Mouse (Mus musculus): Measurements from ENCODE around the gene Pigz. TPM values are rescaled to one million over a fixed set of nuclear protein-coding genes. Genes with fewer than 3 reads are reported as not detected.
A peak's percentile ranks its signal among the peaks of the same experiment; 100 is the strongest.

Gene Pigz
- polyA plus RNA-seq, 1 experiment from 2014 or later: 0.97 TPM

DNA sequence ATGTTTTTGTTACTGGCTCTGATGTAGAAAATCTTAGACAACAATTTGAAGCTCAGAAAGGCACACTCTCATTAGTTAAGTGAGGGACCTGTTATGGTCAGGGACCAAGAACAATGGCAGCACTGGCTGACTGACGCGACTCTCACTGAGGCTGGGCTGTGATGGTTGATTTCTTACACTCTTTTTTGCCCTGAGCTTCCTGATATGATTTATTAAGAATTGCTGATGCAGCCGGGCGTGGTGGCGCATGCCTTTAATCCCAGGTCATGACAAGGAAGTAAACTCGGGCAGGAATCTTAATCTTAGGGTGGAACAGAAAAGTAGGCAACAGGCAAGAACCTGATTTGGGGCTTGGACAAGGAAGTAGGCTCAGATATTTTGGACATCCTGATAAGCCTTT, 7.6 kb upstream of the Pigz start:
- H3K4me3 ChIP-seq (ENCODE audit: low read length): no peak overlapping the region
- H3K9me3 ChIP-seq (ENCODE audit: control insufficient read depth, low read length): no peaks in the 10 kb centered on the region
- no peaks in the 10 kb centered on the region for H3K36me3 ChIP-seq (ENCODE audit: control insufficient read depth, insufficient read depth, low read length)
- no peak overlapping the region for H3K27ac ChIP-seq (ENCODE audit: low read depth, low read length)
- H3K27me3 ChIP-seq (ENCODE audit: control insufficient read depth, insufficient read depth, low read length): no peaks in the 10 kb centered on the region
- no peak overlapping the region for H3K4me2 ChIP-seq (replicated peaks; ENCODE audit: low read depth, low read length)
- no peak overlapping the region for H3K9ac ChIP-seq (ENCODE audit: low read depth, low read length)
- no peak for ATAC-seq (ENCODE audit: low FRiP score, low TSS enrichment)
- no peaks in the 10 kb centered on the region for H3K4me1 ChIP-seq (ENCODE audit: control insufficient read depth, insufficient read depth, low read length)
- WGBS: 75% methylated on average over 6 of the region's 6 CpGs

- 73% methylated on average over 13 of the region's 13 CpGs for WGBS
- H3K27ac ChIP-seq (ENCODE audit: low read depth, low read length): no peak overlapping the region
These were observed 7.0 kb upstream of the Pigz start for GRCm38 (mm10) chr16:31926547-31927182.

GRCm38 (mm10) chr16:31927412-31927811, 6.2 kb upstream of the Pigz start:
- no peak overlapping the region for H3K4me2 ChIP-seq (replicated peaks; ENCODE audit: low read depth, low read length)
- WGBS: 83% methylated on average over 5 of the region's 5 CpGs

More at GRCm38 (mm10) chr16:31926547-31927182, 7.0 kb upstream of the Pigz start:
- Histone ChIP-seq H3K27me3 (ENCODE audit: control insufficient read depth, insufficient read depth, low read length) (no peaks in the 10 kb centered on the region), H3K4me3 (ENCODE audit: low read length) (no peak overlapping the region), H3K9ac (ENCODE audit: low read depth, low read length) (no peak overlapping the region), H3K9me3 (ENCODE audit: control insufficient read depth, low read length) (no peaks in the 10 kb centered on the region), H3K4me2 (replicated peaks; ENCODE audit: low read depth, low read length) (no peak overlapping the region), H3K36me3 (ENCODE audit: control insufficient read depth, insufficient read depth, low read length) (no peaks in the 10 kb centered on the region), H3K4me1 (ENCODE audit: control insufficient read depth, insufficient read depth, low read length) (no peaks in the 10 kb centered on the region)
- no peak for ATAC-seq (ENCODE audit: low FRiP score, low TSS enrichment)

GRCm38 (mm10) chr16:31931330-31931729, 2.3 kb upstream of the Pigz start:
- ATAC-seq (ENCODE audit: low FRiP score, low TSS enrichment): no peak

More at GRCm38 (mm10) chr16:31927412-31927811, 6.2 kb upstream of the Pigz start:
- Histone ChIP-seq H3K4me1 (ENCODE audit: control insufficient read depth, insufficient read depth, low read length) (no peaks in the 10 kb centered on the region), H3K27ac (ENCODE audit: low read depth, low read length) (no peak overlapping the region), H3K4me3 (ENCODE audit: low read length) (no peak overlapping the region), H3K27me3 (ENCODE audit: control insufficient read depth, insufficient read depth, low read length) (no peaks in the 10 kb centered on the region), H3K9me3 (ENCODE audit: control insufficient read depth, low read length) (no peaks in the 10 kb centered on the region), H3K9ac (ENCODE audit: low read depth, low read length) (no peak overlapping the region), H3K36me3 (ENCODE audit: control insufficient read depth, insufficient read depth, low read length) (no peaks in the 10 kb centered on the region)
- no peak for ATAC-seq (ENCODE audit: low FRiP score, low TSS enrichment)

DNA sequence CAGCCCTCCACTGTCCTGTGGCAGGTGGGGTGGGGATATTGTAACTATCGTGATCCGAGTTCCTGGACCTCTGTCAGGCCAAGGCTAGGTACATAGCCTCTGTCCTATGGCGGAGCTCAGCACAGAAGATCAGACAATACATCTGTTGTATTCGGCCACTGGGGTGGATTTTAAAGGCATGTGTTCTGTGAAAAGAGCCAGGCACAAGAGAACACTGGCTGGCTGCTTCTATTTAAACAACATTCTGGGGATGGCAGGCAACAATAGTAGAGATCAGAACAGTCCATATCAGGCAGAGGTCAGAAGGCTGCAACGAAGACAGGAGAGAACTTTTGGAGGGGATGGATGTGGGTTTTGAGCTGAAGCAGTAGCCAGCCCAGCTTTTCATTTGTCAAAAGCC, 1.4 kb upstream of the Pigz start:
- H3K9ac ChIP-seq (ENCODE audit: low read depth, low read length): no peak overlapping the region
- peaks cover 14% of the 10 kb centered on the region for H3K4me1 ChIP-seq (ENCODE audit: control insufficient read depth, insufficient read depth, low read length)
- WGBS: 67% methylated on average over 5 of the region's 5 CpGs
- H3K27ac ChIP-seq (ENCODE audit: low read depth, low read length): no peak overlapping the region
- H3K27me3 ChIP-seq (ENCODE audit: control insufficient read depth, insufficient read depth, low read length): peaks cover 34% of the 10 kb centered on the region
- H3K4me2 ChIP-seq (replicated peaks; ENCODE audit: low read depth, low read length): peak overlapping the region; percentile 94; the same call in 1 of the 2 replicates
- H3K36me3 ChIP-seq (ENCODE audit: control insufficient read depth, insufficient read depth, low read length): no peaks in the 10 kb centered on the region
- ATAC-seq (ENCODE audit: low FRiP score, low TSS enrichment): no peak
- no peak overlapping the region for H3K4me3 ChIP-seq (ENCODE audit: low read length)
- H3K9me3 ChIP-seq (ENCODE audit: control insufficient read depth, low read length): no peaks in the 10 kb centered on the region

More at GRCm38 (mm10) chr16:31931330-31931729, 2.3 kb upstream of the Pigz start:
- 53% methylated on average over 17 of the region's 17 CpGs for WGBS
- Histone ChIP-seq H3K27me3 (ENCODE audit: control insufficient read depth, insufficient read depth, low read length) (peaks cover 31% of the 10 kb centered on the region), H3K27ac (ENCODE audit: low read depth, low read length) (no peak overlapping the region), H3K9me3 (ENCODE audit: control insufficient read depth, low read length) (no peaks in the 10 kb centered on the region), H3K4me1 (ENCODE audit: control insufficient read depth, insufficient read depth, low read length) (peaks cover 14% of the 10 kb centered on the region), H3K4me2 (replicated peaks; ENCODE audit: low read depth, low read length) (no peak overlapping the region), H3K9ac (ENCODE audit: low read depth, low read length) (no peak overlapping the region), H3K4me3 (ENCODE audit: low read length) (no peak overlapping the region), H3K36me3 (ENCODE audit: control insufficient read depth, insufficient read depth, low read length) (no peaks in the 10 kb centered on the region)

- peak; percentile 94 for ATAC-seq (ENCODE audit: low FRiP score, low TSS enrichment)
- Histone ChIP-seq H3K27ac (ENCODE audit: low read depth, low read length) (no peak overlapping the region), H3K4me1 (ENCODE audit: control insufficient read depth, insufficient read depth, low read length) (peaks cover 14% of the 10 kb centered on the region), H3K9ac (ENCODE audit: low read depth, low read length) (peak overlapping the region; percentile 59), H3K4me2 (replicated peaks; ENCODE audit: low read depth, low read length) (peak overlapping the region; percentile 94), H3K4me3 (ENCODE audit: low read length) (peak overlapping the region; percentile 52), H3K36me3 (ENCODE audit: control insufficient read depth, insufficient read depth, low read length) (no peaks in the 10 kb centered on the region), H3K27me3 (ENCODE audit: control insufficient read depth, insufficient read depth, low read length) (peaks cover 34% of the 10 kb centered on the region), H3K9me3 (ENCODE audit: control insufficient read depth, low read length) (no peaks in the 10 kb centered on the region)
- WGBS: 1% methylated on average over 50 of the region's 50 CpGs
These were observed 582 bp upstream of the Pigz start for GRCm38 (mm10) chr16:31932840-31933697.

DNA sequence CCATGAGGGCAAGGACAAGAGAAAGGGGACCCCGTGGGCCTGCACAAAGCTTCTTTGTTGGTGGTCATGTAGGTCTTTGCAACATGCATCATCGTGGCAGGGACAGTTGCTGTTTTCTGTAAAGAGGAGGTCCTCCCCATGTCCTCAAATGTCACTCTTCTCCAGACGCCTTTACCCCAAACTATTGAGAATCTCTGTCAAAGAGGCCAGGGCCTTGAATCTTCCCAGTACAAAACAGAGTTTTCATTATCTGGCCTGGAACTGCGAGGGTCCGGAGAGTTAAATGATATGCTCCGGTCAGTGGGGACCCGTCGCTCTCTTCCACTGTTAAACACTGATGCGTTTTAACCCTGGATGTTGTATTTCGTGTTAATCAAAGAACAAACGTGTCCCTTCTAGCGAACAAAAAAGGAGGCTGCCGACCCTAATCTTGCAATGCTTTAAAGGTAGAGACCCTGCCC, 929 bp downstream of the Pigz start:
- H3K4me2 ChIP-seq (replicated peaks; ENCODE audit: low read depth, low read length): peak overlapping the region; percentile 49
- peaks cover 14% of the 10 kb centered on the region for H3K4me1 ChIP-seq (ENCODE audit: control insufficient read depth, insufficient read depth, low read length)
- H3K36me3 ChIP-seq (ENCODE audit: control insufficient read depth, insufficient read depth, low read length): no peaks in the 10 kb centered on the region
- WGBS: 19% methylated on average over 13 of the region's 13 CpGs
- no peaks in the 10 kb centered on the region for H3K9me3 ChIP-seq (ENCODE audit: control insufficient read depth, low read length)
- peak overlapping the region; percentile 32 for H3K4me3 ChIP-seq (ENCODE audit: low read length)
- no peak overlapping the region for H3K27ac ChIP-seq (ENCODE audit: low read depth, low read length)
- ATAC-seq (ENCODE audit: low FRiP score, low TSS enrichment): no peak
- peaks cover 34% of the 10 kb centered on the region for H3K27me3 ChIP-seq (ENCODE audit: control insufficient read depth, insufficient read depth, low read length)
- no peak overlapping the region for H3K9ac ChIP-seq (ENCODE audit: low read depth, low read length)

DNA sequence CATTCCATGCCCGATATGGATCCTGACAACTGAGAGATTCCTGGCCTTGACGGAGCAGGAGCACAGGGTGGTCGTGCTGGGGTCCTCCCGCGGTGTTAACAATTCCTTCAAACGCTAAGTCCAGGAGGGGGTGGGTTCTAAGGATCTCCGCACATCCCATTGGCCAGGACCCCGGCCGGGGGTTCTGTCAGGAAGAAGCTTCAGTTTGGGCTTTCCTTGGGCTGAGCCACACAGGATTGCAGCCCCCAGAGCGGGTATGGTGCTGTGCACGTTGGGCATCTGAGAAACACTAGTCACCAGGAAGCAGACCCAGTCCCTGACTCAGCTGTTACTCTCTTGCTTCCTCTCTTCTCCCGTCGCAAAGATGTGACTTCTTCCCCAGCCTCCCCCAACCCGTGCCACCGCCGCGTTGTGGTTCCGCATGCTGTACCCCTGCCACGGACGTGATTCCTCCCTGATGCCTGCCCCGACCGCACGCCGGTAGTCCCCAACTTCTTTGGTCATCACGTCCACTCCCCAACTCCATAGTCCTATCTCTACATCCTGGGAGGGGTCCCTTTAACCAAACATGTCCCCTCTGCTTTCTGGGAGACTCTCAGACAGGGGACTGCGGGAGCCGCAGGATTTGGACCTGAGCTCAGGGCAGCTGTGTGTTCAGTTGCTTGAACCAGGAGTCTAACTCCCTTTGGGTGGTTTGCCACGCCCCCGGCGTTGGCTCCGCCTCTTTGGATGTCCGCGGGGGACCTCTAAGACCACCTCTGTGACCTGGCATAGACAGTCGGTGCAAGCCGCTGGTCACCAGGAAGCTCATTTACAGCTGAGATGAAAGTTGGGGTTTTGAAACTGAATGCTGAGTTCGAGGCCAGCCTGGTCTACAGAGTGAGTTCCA, 1.7 kb downstream of the Pigz start:
- peak overlapping the region; percentile 18; the same call in 1 of the 2 replicates for H3K9ac ChIP-seq (ENCODE audit: low read depth, low read length)
- H3K4me1 ChIP-seq (ENCODE audit: control insufficient read depth, insufficient read depth, low read length): peaks cover 14% of the 10 kb centered on the region
- H3K27me3 ChIP-seq (ENCODE audit: control insufficient read depth, insufficient read depth, low read length): peaks cover 34% of the 10 kb centered on the region
- no peaks in the 10 kb centered on the region for H3K9me3 ChIP-seq (ENCODE audit: control insufficient read depth, low read length)
- H3K27ac ChIP-seq (ENCODE audit: low read depth, low read length): no peak overlapping the region
- 5% methylated on average over 36 of the region's 36 CpGs for WGBS
- no peaks in the 10 kb centered on the region for H3K36me3 ChIP-seq (ENCODE audit: control insufficient read depth, insufficient read depth, low read length)
- H3K4me2 ChIP-seq (replicated peaks; ENCODE audit: low read depth, low read length): peak overlapping the region; percentile 49
- peak overlapping the region; percentile 32 for H3K4me3 ChIP-seq (ENCODE audit: low read length)
- no peak for ATAC-seq (ENCODE audit: low FRiP score, low TSS enrichment)
